Mouse (Mus musculus) stomach, postnatal 0 days (tissue): ENCODE measurements at regions not wholly inside any gene's neighbourhood (a gene's known extent, or its start where the extent isn't known, plus 50 kb on each side); places are given as distances from the start of the nearest gene placed in this dataset.

ENCODE experiments used
- CTCF ChIP-seq: IDR thresholded peaks from 2 replicates; pipeline ENCODE4 v1.5.1; 2016; ENCODE audit warnings: antibody characterized with exemption, low read depth, mild to moderate bottlenecking, moderate library complexity
- EP300 ChIP-seq: optimal IDR thresholded peaks from 2 replicates; pipeline ENCODE3; 2016; ENCODE audit warnings: antibody characterized with exemption

- TF ChIP-seq CTCF (no peak), EP300 (no peak)
Observed at GRCm38 (mm10) chr8:95974231-95974630, 85.9 kb upstream of the Got2 start.
